Mouse (Mus musculus) layer of hippocampus, adult 18-20 months (tissue): ENCODE measurements at regions not wholly inside any gene's neighbourhood (a gene's known extent, or its start where the extent isn't known, plus 50 kb on each side); places are given as distances from the start of the nearest gene placed in this dataset.

Source experiments
- DNase-seq, 2 experiments: peaks; one replicate each; pipeline ENCODE4 v3.0.0; 2022; ENCODE audit warnings: low spot score in 2 of 2

- no peak for DNase-seq
These were observed 240.2 kb upstream of the Gm38303 start for GRCm38 (mm10) chr3:10575728-10576127.

- peak in 1 of 2 experiments; percentile 1 for DNase-seq
These were observed 239.7 kb upstream of the Gm38303 start for GRCm38 (mm10) chr3:10575213-10575612.

- DNase-seq = no peak
These were observed 239.3 kb upstream of the Gm38303 start for GRCm38 (mm10) chr3:10574797-10575196.
